Mouse (Mus musculus) neutrophil, adult 83 days (primary cell): ENCODE results near the gene Zfp94. TPM values are rescaled to one million over a fixed set of nuclear protein-coding genes. Genes with fewer than 3 reads are reported as not detected.

Experiments
- total RNA-seq, 2 experiments: library from RNA; stranded (reverse); gene quantifications; one replicate each; pipeline ENCODE4 v1.2.4; 2023

The Zfp94 gene
- 1 to 10 TPM in 1 of 2 experiments, under 1 TPM in 1; 0.50 to 1.2 TPM for total RNA-seq

DNA sequence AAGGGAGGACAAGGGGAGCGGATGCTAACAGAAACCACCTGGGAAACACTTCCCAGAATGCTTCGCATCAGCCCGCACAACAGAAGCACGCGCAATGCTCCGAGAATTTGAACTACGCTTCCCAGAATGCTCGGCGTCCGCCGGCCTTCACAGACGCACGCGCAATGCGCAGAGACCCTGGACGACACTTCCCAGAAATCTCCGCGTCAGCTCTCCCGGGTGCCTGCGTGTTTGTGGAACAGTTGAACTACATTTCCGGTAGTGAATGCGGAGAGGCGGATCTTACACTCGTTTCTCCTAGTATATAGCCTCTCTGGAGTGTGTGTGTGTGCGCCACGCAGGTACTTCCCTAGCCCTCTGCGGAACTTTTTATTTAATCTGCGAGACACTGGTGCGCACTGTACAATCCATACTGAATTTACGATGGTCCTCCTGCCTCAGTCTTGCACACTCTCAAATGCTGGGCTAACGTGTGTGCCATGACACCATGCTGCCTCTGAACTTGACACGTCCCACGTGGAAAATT lies at the start of gene Zfp94:
TSS of gene Zfp94 (minus strand) at position 100 of the 526 bp plus-strand sequence.

DNA sequence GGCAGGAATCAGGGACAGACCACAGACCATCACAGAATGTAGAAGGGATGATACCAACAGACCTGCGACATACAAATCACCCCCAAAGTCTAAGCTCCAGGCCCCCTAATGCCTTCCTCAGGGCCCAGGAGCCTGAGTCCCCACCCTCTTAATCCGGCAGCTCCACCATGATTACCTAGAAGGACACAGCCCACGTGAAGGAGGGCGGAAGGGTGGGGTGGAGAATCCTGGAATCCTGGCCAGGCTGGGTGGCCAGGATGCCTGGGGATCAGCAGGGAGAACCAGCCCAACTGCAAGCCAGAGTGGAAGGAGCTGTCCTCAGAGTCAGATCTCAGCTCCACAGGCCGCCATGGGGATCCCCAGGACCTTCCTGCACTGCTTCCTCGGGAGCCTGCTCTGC lies 32.4 kb upstream of the Zfp94 start, which contains the start of gene Lypd5:
TSS of gene Lypd5 (plus strand) at position 301 of the 400 bp plus-strand sequence.

DNA sequence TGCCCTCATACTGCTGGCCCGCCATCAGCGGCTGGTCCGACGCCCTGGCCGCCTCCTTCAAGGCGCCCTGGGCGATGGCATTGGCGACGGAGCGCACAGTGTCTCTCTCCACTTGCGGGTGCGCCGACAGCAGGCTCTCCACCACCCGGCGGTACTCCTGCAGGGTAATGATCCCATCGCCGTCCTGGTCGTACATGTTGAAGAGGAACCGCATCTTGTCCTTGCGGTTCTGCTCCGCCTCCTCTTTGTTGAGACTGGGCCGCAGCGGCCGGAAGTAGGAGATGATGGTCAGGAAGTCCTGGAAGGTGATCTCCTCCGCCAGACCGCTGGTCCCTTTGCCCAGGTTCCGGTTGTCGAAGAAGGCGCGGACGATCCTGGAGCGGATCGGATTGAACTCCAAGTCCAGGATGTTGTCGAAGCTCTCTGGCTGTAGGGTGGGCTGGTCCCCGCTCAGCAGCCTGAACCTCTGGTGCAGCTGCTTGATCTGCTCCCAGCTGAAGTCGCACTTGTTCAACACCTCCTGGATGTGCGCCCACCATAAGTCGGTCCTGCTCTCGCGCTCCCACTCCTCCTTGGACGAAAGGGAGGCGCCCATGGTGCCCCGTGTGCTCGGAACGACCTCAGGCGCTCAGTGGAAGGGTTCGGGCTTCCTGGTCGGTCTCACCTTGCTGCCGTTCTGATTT lies 17.0 kb upstream of the Zfp94 start, which contains the start of gene Tescl:
TSS of gene Tescl (minus strand) at position 633 of the 683 bp plus-strand sequence.

DNA sequence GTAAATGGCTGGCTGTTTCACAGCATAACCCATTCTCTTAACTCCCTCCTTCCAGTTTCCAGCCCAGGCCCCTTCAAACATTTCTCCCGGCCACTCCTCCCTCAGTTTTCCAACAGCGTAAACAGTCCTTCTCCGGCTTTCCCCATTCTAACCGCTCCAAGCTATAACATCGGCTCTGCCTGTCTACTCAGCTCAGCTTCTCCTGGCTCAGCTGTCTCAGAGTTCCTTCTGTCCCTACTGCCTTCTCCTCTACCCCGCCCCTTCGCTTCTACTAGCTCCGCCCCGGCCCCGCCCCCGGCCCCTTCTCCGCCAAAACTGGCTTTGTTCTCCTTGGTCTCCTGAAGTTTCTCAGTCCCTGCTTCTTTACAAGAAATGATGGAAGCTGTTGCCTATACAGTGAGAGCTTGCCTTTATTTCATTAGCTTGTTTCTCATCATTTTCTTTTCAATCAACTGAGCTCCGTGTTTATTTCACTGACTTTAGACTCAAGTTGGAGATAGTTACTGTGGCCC lies 15.6 kb downstream of the Zfp94 start, which contains the start of gene Zfp61:
TSS of gene Zfp61 (minus strand) at position 462 of the 512 bp plus-strand sequence.

DNA sequence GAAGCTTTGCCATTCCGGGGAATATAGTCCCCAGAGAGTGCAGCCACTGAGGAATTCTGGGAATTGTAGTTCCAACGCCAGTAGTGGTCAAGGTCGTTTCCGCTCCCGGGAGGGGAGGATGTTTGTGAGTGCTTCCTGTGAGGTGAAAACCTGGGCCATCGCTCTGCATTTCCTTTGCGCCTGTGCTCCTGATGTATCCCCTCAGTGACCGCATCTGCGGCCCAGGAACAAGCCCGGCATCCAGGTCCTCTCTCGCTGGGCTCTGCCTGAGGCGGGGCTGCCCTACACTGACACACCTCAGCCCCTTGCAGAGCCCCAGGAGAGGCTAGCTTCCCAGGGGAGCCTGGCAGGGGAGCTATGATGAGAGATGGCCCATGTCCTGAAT lies 46.2 kb downstream of the Zfp94 start, which contains the start of gene Zfp93:
TSS of gene Zfp93 (plus strand) at position 133 of the 385 bp plus-strand sequence.

DNA sequence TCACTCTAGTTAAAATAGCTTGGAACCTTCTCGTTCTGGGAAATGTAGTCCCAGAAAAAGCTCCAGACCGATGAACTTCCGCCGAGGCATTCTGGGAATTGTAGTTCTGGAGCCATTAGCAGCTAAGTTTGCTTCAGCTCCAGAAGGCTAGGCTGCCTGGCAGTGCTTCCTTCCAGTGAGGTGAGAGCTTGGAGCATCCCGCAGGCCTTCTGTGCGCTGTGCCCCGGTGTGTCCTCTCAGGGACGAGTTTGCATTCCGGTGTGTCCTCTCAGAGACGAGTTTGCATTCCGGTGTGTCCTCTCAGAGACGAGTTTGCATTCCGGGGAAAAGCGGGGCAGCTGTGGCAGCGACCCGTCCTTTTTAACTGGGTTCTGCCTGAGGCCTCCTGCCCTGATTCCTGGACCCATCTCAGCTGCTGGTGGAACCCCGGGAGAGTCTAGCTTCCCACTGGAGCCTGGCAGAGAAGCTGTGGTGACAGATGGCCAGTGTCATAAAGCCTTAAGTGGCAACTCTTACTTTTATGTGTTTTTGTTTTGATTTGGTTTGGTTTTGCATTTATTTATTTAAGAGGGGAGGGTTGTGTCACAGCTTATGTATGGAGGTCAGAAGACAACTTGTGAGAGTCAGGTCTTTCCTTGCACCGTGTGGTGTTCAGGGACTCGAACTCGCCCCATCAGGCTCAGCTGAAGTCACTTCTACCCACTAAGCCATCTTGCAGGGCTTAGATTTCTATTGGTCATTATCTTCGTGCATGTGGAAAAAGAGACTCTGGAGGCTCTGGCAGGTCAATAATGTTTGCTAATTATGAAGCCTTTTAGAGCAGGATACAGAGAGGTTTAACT lies 61.6 kb downstream of the Zfp94 start, which contains the start of gene Zfp108:
TSS of gene Zfp108 (plus strand) at position 162 of the 842 bp plus-strand sequence.

Other genes starting within 250 kb of the Zfp94 start
- gene Zfp180, start 234.7 kb downstream of the Zfp94 start, total RNA-seq = 10 to 100 TPM; 13.4 to 13.8 TPM
- gene Zfp112, start 204.4 kb downstream of the Zfp94 start, total RNA-seq = under 1 TPM; 0.60 to 0.70 TPM
- gene Zfp235, start 182.5 kb downstream of the Zfp94 start, total RNA-seq = 1 to 10 TPM; 3.1 to 4.5 TPM
- under 1 TPM in 1 of 2 experiments, not detected in 1; 0.28 TPM for gene Zfp114, start 141.6 kb downstream of the Zfp94 start, total RNA-seq
- gene Zfp111, start 105.2 kb downstream of the Zfp94 start, total RNA-seq = 1 to 10 TPM; 3.6 to 4.0 TPM
- under 1 TPM; 0.73 to 0.90 TPM for gene Zfp109, start 79.1 kb downstream of the Zfp94 start, total RNA-seq
- gene Zfp108, start 61.9 kb downstream of the Zfp94 start, total RNA-seq = under 1 TPM in 1 of 2 experiments, not detected in 1; 0.35 TPM
- gene Zfp93, start 46.2 kb downstream of the Zfp94 start, total RNA-seq = under 1 TPM; 0.18 to 0.57 TPM
- gene Zfp61, start 15.4 kb downstream of the Zfp94 start, total RNA-seq = 1 to 10 TPM; 4.1 to 4.4 TPM
- not detected for gene Tescl, start 17.3 kb upstream of the Zfp94 start, total RNA-seq
- not detected for gene Lypd5, start 32.5 kb upstream of the Zfp94 start, total RNA-seq
- 10 to 100 TPM; 18.0 to 23.3 TPM for gene Kcnn4, start 53.6 kb upstream of the Zfp94 start, total RNA-seq
- gene Smg9, start 83.0 kb upstream of the Zfp94 start, total RNA-seq = 10 to 100 TPM; 47.5 to 50.1 TPM
- 1 to 10 TPM; 1.2 to 1.6 TPM for gene Irgc1, start 135.6 kb upstream of the Zfp94 start, total RNA-seq
- gene Plaur, start 145.8 kb upstream of the Zfp94 start, total RNA-seq = 100 to 1,000 TPM; 869 to 905 TPM
- gene Cadm4, start 165.4 kb upstream of the Zfp94 start, total RNA-seq = under 1 TPM in 1 of 2 experiments, not detected in 1; 0.20 TPM
- gene Zfp428, start 190.3 kb upstream of the Zfp94 start, total RNA-seq = under 1 TPM; 0.53 to 0.96 TPM
- gene AC161166.1, start 195.8 kb upstream of the Zfp94 start, total RNA-seq = not detected
- 1 to 10 TPM; 5.8 to 6.4 TPM for gene Irgq, start 214.0 kb upstream of the Zfp94 start, total RNA-seq
- gene Pinlyp, start 229.5 kb upstream of the Zfp94 start, total RNA-seq = not detected
- gene Xrcc1, start 229.6 kb upstream of the Zfp94 start, total RNA-seq = 10 to 100 TPM; 33.5 to 34.6 TPM